Mouse (Mus musculus) Patski (cell line): ENCODE measurements around the gene Vti1b. TPM values are rescaled to one million over a fixed set of nuclear protein-coding genes. Genes with fewer than 3 reads are reported as not detected.
A peak's percentile ranks its signal among the peaks of the same experiment; 100 is the strongest.
"Not testable (repeated sequence)": the region's sequence is repeated elsewhere in the genome, so short reads cannot be mapped to it uniquely, and the experiment has no call there.

Experiments used
- ATAC-seq: fragments of 100-300 bp; one replicate; pipeline ENCODE4 v1.8.0; 2021
- CTCF ChIA-PET: fragments of 350-600 bp; sonication (Branson Sonifier 250); formaldehyde crosslinking; loops from one replicate; lab custom pipeline; 2022; ENCODE audit warnings: inconsistent platforms; lab: Charles Lee
- POLR2A ChIA-PET: fragments of 350-600 bp; sonication (Branson Sonifier 250); formaldehyde crosslinking; loops from one replicate; lab custom pipeline; 2022; ENCODE audit warnings: antibody characterized with exemption, inconsistent platforms; lab: Charles Lee
- DNase-seq: peaks from one replicate; pipeline ENCODE4 v3.0.0-alpha.2; 2011; ENCODE audit warnings: low read depth, low spot score
- H3K27me3 ChIP-seq: fragments of 371-371 bp; one replicate; pipeline ENCODE4 v1.5.1; 2021
- CTCF ChIP-seq: fragments of 100-300 bp; IDR thresholded peaks from one replicate; pipeline ENCODE4 v1.5.1; 2021
- in situ Hi-C: fragments of 300-500 bp; cut with MboI; formaldehyde crosslinking; loops from 3 replicates; pipeline ENCODE4 v1.11.1; 2018; ENCODE audit warnings: low pct_unique_long_range_greater_than_20kb, mixed read lengths
- polyA plus RNA-seq: library from polyadenylated mRNA; unstranded; gene quantifications from one replicate; pipeline ENCODE4 v1.2.3, GENCODE M21; 2021

The Vti1b gene
- polyA plus RNA-seq, 1 experiment from 2014 or later: 116 TPM

GRCm38 (mm10) chr12:79190931-79191673, 18.6 kb upstream of the Vti1b start:
- ChIA-PET CTCF (interaction anchor here (1.5 kb wide), 1 partner anchor 15 kb away, joined by 4 read pairs; no protein-coding TSS in a partner anchor), POLR2A (no interaction called here)
- ATAC-seq (peak; percentile 89), DNase-seq (no peak)
- in situ Hi-C loops: loop anchor here (5.0 to 25.0 kb wide), 2 partner anchors 76 to 946 kb away; no protein-coding TSS in a partner anchor
- H3K27me3 ChIP-seq: no peaks in the 10 kb centered on the region
- peak; percentile 27 for TF ChIP-seq CTCF

DNA sequence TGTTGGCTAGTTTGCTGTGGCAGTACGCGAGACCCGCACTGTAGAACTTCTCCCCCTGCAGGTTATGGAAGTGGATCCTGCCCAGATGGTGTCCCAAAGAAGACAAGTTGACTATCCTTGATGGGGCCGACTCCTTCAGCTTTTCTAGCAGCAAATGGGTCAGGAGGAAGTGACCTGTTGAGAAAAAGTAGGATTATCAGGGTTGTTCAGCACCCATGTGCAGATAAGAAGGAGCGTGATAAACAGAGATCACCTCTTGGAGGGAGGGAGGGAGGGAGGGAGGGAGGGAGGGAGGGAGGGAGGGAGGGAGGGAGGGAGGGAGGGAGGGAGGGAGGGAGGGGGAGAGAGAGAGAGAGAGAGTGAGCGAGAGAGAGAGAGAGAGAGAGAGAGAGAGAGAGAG, 12.7 kb upstream of the Vti1b start:
- CTCF ChIA-PET, ATAC-seq, POLR2A ChIA-PET, DNase-seq, H3K27me3 ChIP-seq: not testable (repeated sequence)
- in situ Hi-C loops: loop anchor here (25.0 kb wide), 1 partner anchor 952 kb away; no protein-coding TSS in a partner anchor

- CTCF ChIA-PET: interaction anchor here (1.7 kb wide), 1 partner anchor 14 kb away, joined by 4 read pairs; no protein-coding TSS in a partner anchor
Observed at GRCm38 (mm10) chr12:79175998-79176397, 3.5 kb upstream of the Vti1b start.

GRCm38 (mm10) chr12:79173721-79174120, 1.3 kb upstream of the Vti1b start:
- no peaks in the 10 kb centered on the region for H3K27me3 ChIP-seq
- ChIA-PET POLR2A (no interaction called here), CTCF (no interaction called here)
- in situ Hi-C loops: no loop called here
- peak; percentile 15 for TF ChIP-seq CTCF
- ATAC-seq (no peak), DNase-seq (no peak)

More at GRCm38 (mm10) chr12:79175998-79176397, 3.5 kb upstream of the Vti1b start:
- no peak for ATAC-seq
- POLR2A ChIA-PET: no interaction called here
- no peak for TF ChIP-seq CTCF
- no peak for DNase-seq
- in situ Hi-C loops: loop anchor here (25.0 kb wide), 1 partner anchor 961 kb away; no protein-coding TSS in a partner anchor
- no peaks in the 10 kb centered on the region for H3K27me3 ChIP-seq

- in situ Hi-C loops: no loop called here
- ATAC-seq (no peak), DNase-seq (no peak)
- H3K27me3 ChIP-seq: no peaks in the 10 kb centered on the region
- ChIA-PET POLR2A (interaction anchor here (0.6 to 1.2 kb wide), 2 partner anchors 22 to 26 kb away, joined by 3 to 5 read pairs; no protein-coding TSS in a partner anchor), CTCF (interaction anchor here (1.2 to 2.1 kb wide), 3 partner anchors 16 to 253 kb away, joined by 3 to 4 read pairs (median 4); no protein-coding TSS in a partner anchor)
- TF ChIP-seq CTCF: no peak
Observed at GRCm38 (mm10) chr12:79171269-79171995, 1.0 kb downstream of the Vti1b start.

GRCm38 (mm10) chr12:79170421-79170820, 2.0 kb downstream of the Vti1b start:
- H3K27me3 ChIP-seq: no peaks in the 10 kb centered on the region
- no peak for DNase-seq
- CTCF ChIA-PET: interaction anchor here (1.2 to 1.4 kb wide), 2 partner anchors 35 to 252 kb away, joined by 3 to 4 read pairs; no protein-coding TSS in a partner anchor
- POLR2A ChIA-PET: interaction anchor here (0.6 to 1.2 kb wide), 2 partner anchors 25 to 62 kb away, joined by 3 read pairs; no protein-coding TSS in a partner anchor
- in situ Hi-C loops: no loop called here
- ATAC-seq: no peak
- no peak for TF ChIP-seq CTCF

GRCm38 (mm10) chr12:79169173-79169572, 3.3 kb downstream of the Vti1b start:
- ATAC-seq (no peak), DNase-seq (no peak)
- no peaks in the 10 kb centered on the region for H3K27me3 ChIP-seq
- POLR2A ChIA-PET: no interaction called here
- in situ Hi-C loops: no loop called here
- no peak for TF ChIP-seq CTCF
- CTCF ChIA-PET: no interaction called here

- in situ Hi-C loops: no loop called here
- POLR2A ChIA-PET: no interaction called here
- TF ChIP-seq CTCF: no peak
Observed at GRCm38 (mm10) chr12:79162876-79163275, 9.6 kb downstream of the Vti1b start.

DNA sequence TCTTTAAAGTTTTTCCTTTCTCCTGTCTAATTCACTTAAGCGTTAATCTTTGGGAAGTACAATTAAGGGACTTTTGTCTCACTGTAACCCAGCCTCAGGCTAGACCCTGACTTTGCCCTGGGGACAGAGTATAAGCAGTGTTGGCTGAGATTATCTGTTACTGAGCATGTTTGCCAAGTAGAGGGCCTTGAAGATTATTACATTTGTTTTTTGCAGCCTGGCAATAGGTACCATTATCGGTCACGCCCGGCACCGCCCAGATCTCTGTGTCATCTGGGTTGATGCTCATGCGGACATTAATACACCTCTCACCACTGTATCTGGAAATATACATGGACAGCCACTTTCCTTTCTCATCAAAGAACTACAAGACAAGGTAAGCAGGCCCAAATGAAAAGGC, 22.8 kb downstream of the Vti1b start:
- CTCF ChIA-PET: no interaction called here
- no peaks in the 10 kb centered on the region for H3K27me3 ChIP-seq
- DNase-seq (no peak), ATAC-seq (no peak)
- POLR2A ChIA-PET: no interaction called here
- no peak for TF ChIP-seq CTCF
- in situ Hi-C loops: no loop called here

More at GRCm38 (mm10) chr12:79162876-79163275, 9.6 kb downstream of the Vti1b start:
- CTCF ChIA-PET: no interaction called here
- no peaks in the 10 kb centered on the region for H3K27me3 ChIP-seq
- no peak for ATAC-seq
- DNase-seq: no peak

DNA sequence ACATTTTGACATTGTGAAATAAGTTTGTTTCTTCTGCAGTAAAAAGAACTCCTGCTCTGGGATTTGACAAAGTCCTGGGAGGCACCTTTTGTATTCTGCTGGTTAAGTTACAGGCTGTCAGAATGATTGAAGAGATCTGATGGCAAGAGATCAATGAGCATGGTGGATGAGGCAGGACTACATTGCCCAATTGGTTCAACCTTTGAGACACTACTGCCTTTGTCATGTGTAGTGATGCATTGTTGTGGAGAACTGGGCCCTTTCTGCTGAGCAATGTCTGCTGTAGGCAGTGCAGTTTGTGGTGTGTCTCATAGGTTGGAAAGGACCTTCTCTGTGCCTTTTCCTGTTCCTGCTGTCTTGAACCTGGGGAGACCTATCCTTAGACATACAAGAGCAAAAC, 31.1 kb downstream of the Vti1b start:
- TF ChIP-seq CTCF: no peak
- in situ Hi-C loops: no loop called here
- ATAC-seq: no peak
- CTCF ChIA-PET: no interaction called here
- H3K27me3 ChIP-seq: no peaks in the 10 kb centered on the region
- no peak for DNase-seq
- POLR2A ChIA-PET: interaction anchor here (0.7 kb wide), 1 partner anchor 161 kb away, joined by 3 read pairs; no protein-coding TSS in a partner anchor
